Mouse (Mus musculus): ENCODE measurements around the gene Slc25a39. TPM values are rescaled to one million over a fixed set of nuclear protein-coding genes. Genes with fewer than 3 reads are reported as not detected.

The Slc25a39 gene
- polyA plus RNA-seq, 1 experiment, result 124 TPM

- H3K4me3 ChIP-seq (replicated peaks; ENCODE audit: insufficient read depth, low read depth, low read length), result no peak overlapping the region
- peak overlapping the region; percentile 86 for H3K27ac ChIP-seq (ENCODE audit: insufficient read depth, low read length)
- peaks cover 39% of the 10 kb centered on the region for H3K4me1 ChIP-seq (ENCODE audit: control insufficient read depth, insufficient read depth, low read length)
- no peak for TF ChIP-seq POLR2A (IDR thresholded peaks at IDR 0.05; ENCODE audit: borderline replicate concordance, insufficient read depth, low read length)
- TF ChIP-seq CTCF (IDR thresholded peaks at IDR 0.05; ENCODE audit: borderline replicate concordance, insufficient read depth, low read depth, low read length), result no peak
- H3K27me3 ChIP-seq (ENCODE audit: control insufficient read depth, insufficient read depth, low read length), result no peaks in the 10 kb centered on the region
- WGBS, result 28% methylated on average over 14 of the region's 14 CpGs
- peak; percentile 81 to 85 for DNase-seq
These were observed 31.6 kb upstream of the Slc25a39 start for GRCm38 (mm10) chr11:102439093-102440082.

DNA sequence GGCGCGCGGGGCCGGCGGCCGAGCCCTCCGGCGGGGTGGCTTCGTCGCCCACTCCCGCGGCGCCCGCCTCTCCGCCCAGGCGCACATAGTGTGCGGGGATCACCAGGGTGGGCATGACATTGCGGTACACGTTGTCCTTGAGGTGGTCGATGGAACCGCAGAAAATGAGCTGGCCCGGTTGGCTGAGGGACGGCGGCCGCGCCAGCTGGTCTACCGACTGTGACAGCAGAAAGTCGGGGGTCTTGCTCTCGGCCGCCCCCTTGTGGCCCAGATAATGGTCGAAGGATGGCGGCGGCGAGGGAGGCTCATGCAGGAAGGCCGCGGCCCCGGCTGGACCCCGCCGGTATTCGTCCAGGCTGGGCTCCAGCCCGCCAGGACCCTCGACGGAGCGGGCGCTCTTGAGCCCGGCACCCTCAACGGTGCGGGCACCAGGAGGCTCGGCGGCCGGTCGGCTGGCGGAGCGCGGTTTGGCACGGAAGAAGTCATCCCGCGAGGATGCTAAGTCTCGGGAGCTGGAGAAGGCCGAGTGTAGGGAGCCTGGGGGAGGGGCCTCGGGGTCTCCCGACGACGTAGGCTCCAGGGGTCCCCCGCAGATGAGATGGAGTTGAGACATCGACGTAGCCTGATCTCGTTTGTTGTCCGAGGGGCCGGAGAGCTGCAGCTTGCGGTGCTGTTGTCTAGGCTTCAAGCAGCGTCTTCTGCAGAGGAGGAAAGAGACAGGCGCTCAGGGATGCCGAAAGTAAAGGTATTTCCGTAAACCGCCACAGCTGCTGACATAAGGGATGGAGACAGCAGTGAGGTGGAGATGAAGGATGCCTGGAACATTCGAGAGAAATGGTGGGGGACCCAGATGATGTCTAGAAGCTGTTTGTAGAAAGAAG is 30.7 kb upstream of the Slc25a39 start:
- Histone ChIP-seq H3K27ac (ENCODE audit: insufficient read depth, low read length) (peak overlapping the region; percentile 86), H3K27me3 (ENCODE audit: control insufficient read depth, insufficient read depth, low read length) (no peaks in the 10 kb centered on the region), H3K4me1 (ENCODE audit: control insufficient read depth, insufficient read depth, low read length) (peaks cover 45% of the 10 kb centered on the region), H3K4me3 (replicated peaks; ENCODE audit: insufficient read depth, low read depth, low read length) (peak overlapping the region; percentile 48)
- peak; percentile 80 to 89 for DNase-seq
- TF ChIP-seq CTCF (IDR thresholded peaks at IDR 0.05; ENCODE audit: borderline replicate concordance, insufficient read depth, low read depth, low read length) (peak; percentile 56), POLR2A (IDR thresholded peaks at IDR 0.05; ENCODE audit: borderline replicate concordance, insufficient read depth, low read length) (no peak)
- 14% methylated on average over 77 of the region's 77 CpGs for WGBS

DNA sequence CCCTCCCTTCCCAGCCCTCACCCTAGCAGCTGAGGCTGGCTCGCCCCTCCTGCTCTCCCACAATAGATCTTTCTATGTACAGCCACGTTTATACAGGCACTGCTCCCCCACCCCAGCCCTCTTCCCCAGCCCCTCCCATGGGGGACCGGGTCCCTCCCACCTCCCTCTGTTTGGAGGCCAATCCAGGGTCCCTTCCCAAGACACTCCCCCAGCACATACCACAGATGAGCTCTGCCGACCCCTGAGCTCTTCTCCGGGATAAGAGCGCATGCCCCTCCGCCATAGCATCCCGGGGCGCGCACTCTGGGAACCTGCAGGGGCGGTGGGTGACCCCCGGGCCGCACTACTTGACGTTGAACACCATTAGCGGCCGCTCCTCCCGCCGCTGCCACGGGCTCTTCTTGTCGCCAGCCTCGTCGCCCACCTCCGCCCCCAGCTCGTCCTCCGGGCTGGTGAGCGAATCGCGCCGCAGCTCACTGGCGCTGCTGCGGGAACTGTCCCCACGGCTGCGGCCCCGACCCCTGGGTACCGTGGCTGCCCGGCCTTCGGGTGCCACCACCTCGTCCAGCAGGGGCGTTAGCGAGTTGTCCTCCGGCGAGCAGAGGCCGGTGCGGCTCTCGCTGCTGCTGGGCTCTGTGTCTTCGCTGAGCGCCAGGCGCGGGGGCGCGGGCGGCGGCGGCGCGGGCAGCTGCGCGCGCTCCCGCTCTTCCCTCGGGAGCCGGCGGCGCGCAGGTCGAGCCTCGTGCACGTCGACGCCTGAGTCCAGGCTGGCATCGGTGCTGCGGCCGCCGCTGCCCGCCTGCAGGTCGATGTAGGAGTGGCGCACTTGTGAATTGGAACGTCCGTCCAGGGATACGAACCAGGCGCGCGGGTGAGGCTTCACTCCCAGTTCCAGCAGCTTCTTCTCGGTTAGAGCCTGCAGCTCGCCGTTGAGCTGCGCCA is 29.6 kb upstream of the Slc25a39 start:
- Histone ChIP-seq H3K27ac (ENCODE audit: insufficient read depth, low read length) (peak overlapping the region; percentile 86), H3K4me1 (ENCODE audit: control insufficient read depth, insufficient read depth, low read length) (peaks cover 55% of the 10 kb centered on the region), H3K27me3 (ENCODE audit: control insufficient read depth, insufficient read depth, low read length) (no peaks in the 10 kb centered on the region), H3K4me3 (replicated peaks; ENCODE audit: insufficient read depth, low read depth, low read length) (peak overlapping the region; percentile 48)
- WGBS, result 20% methylated on average over 87 of the region's 87 CpGs
- peak; percentile 7; the same call in 1 of the 2 replicates for TF ChIP-seq CTCF (IDR thresholded peaks at IDR 0.05; ENCODE audit: borderline replicate concordance, insufficient read depth, low read depth, low read length)
- no peak for TF ChIP-seq POLR2A (IDR thresholded peaks at IDR 0.05; ENCODE audit: borderline replicate concordance, insufficient read depth, low read length)
- peak; percentile 58 to 69 for DNase-seq

- 77% methylated on average over 10 of the region's 10 CpGs for WGBS
- H3K4me1 ChIP-seq (ENCODE audit: control insufficient read depth, insufficient read depth, low read length), result peaks cover 59% of the 10 kb centered on the region
- no peak overlapping the region for H3K4me3 ChIP-seq (replicated peaks; ENCODE audit: insufficient read depth, low read depth, low read length)
- no peaks in the 10 kb centered on the region for H3K27me3 ChIP-seq (ENCODE audit: control insufficient read depth, insufficient read depth, low read length)
- no peak overlapping the region for H3K27ac ChIP-seq (ENCODE audit: insufficient read depth, low read length)
- TF ChIP-seq CTCF (IDR thresholded peaks at IDR 0.05; ENCODE audit: borderline replicate concordance, insufficient read depth, low read depth, low read length) (no peak), POLR2A (IDR thresholded peaks at IDR 0.05; ENCODE audit: borderline replicate concordance, insufficient read depth, low read length) (no peak)
- DNase-seq, result no peak
These were observed 28.7 kb upstream of the Slc25a39 start for GRCm38 (mm10) chr11:102436471-102436790.

GRCm38 (mm10) chr11:102435754-102436470 is 28.2 kb upstream of the Slc25a39 start:
- Histone ChIP-seq H3K27me3 (ENCODE audit: control insufficient read depth, insufficient read depth, low read length) (no peaks in the 10 kb centered on the region), H3K4me3 (replicated peaks; ENCODE audit: insufficient read depth, low read depth, low read length) (no peak overlapping the region), H3K4me1 (ENCODE audit: control insufficient read depth, insufficient read depth, low read length) (peaks cover 63% of the 10 kb centered on the region), H3K27ac (ENCODE audit: insufficient read depth, low read length) (no peak overlapping the region)
- peak; percentile 48 to 57 for DNase-seq
- TF ChIP-seq CTCF (IDR thresholded peaks at IDR 0.05; ENCODE audit: borderline replicate concordance, insufficient read depth, low read depth, low read length) (no peak), POLR2A (IDR thresholded peaks at IDR 0.05; ENCODE audit: borderline replicate concordance, insufficient read depth, low read length) (no peak)
- WGBS, result 69% methylated on average over 18 of the region's 18 CpGs

DNA sequence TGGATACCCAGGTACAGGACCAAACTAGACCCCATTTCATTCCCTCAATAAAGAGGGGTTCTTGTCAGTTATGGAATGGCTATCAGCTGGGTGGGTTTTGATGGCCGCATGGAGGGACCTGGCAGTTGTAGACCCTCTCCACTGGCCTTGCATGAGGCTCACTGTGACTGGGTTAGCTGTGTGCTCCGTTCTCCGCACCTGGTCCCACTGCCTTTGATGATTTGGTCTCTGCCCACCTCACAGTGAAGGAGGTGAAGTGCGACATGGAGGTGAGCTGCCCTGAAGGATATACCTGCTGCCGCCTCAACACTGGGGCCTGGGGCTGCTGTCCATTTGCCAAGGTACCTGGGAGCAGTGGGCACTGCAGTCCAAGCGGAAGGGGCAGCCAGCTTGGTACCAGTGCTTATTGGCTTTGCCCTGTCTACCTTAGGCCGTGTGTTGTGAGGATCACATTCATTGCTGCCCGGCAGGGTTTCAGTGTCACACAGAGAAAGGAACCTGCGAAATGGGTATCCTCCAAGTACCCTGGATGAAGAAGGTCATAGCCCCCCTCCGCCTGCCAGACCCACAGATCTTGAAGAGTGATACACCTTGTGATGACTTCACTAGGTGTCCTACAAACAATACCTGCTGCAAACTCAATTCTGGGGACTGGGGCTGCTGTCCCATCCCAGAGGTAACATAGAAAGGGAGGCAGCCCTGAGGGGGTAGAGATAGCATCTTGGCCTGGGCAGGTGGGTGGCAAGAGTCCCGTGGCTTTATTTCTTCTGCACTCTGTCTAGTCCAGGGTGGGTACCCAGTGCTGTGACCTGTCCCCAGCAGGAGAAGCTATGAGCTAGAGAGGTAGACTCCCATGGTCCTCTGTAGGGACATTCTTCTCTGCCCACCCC is 27.3 kb upstream of the Slc25a39 start:
- H3K4me1 ChIP-seq (ENCODE audit: control insufficient read depth, insufficient read depth, low read length), result peaks cover 62% of the 10 kb centered on the region
- peak in 1 of 2 experiments; percentile 29 for DNase-seq
- TF ChIP-seq CTCF (IDR thresholded peaks at IDR 0.05; ENCODE audit: borderline replicate concordance, insufficient read depth, low read depth, low read length), result no peak
- no peak for TF ChIP-seq POLR2A (IDR thresholded peaks at IDR 0.05; ENCODE audit: borderline replicate concordance, insufficient read depth, low read length)
- no peak overlapping the region for H3K27ac ChIP-seq (ENCODE audit: insufficient read depth, low read length)
- no peaks in the 10 kb centered on the region for H3K27me3 ChIP-seq (ENCODE audit: control insufficient read depth, insufficient read depth, low read length)
- 85% methylated on average over 11 of the region's 11 CpGs for WGBS
- no peak overlapping the region for H3K4me3 ChIP-seq (replicated peaks; ENCODE audit: insufficient read depth, low read depth, low read length)
